Mouse (Mus musculus) cerebellum, postnatal 14 days (tissue): ENCODE data around the gene Myo1a.

Experiments
- DNase-seq, 2 experiments: peaks; one replicate each; pipeline ENCODE4 v3.0.0; 2021; ENCODE audit warnings: mixed read lengths in 2 of 2

Gene Myo1a

DNA sequence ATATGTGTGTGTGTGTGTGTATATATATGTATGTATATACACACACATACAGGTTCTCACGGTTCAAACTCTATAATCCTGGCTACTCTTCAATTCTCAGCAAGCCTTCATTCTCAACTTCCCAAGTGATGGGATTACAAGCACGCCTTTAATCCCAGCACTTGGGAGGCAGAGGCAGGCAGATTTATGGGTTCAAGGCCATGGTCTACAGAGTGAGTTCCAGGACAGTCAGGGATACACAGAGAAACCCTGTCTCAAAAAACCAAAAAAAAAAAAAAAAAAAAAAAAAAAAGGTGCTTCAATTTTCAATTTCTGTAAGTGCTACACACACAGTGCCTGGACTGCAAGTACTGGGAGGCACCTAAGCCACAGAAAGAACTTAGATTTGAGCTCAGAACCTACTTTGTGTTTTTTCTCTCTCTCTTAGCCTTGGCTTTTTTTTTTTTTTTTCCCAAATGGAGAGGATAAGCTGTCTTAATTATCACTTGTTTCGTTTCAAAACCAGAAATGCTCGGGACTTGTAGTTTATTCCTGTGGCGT, 29.0 kb upstream of the Myo1a start:
- DNase-seq: no peak

GRCm38 (mm10) chr10:127676691-127677548, 28.1 kb upstream of the Myo1a start:
- DNase-seq: peak; percentile 95 to 96

GRCm38 (mm10) chr10:127677591-127678336, 27.2 kb upstream of the Myo1a start:
- peak; percentile 61 to 75 for DNase-seq

- no peak for DNase-seq
These were observed 25.8 kb upstream of the Myo1a start for GRCm38 (mm10) chr10:127679208-127679607.

GRCm38 (mm10) chr10:127679881-127680280, 25.1 kb upstream of the Myo1a start:
- no peak for DNase-seq

DNA sequence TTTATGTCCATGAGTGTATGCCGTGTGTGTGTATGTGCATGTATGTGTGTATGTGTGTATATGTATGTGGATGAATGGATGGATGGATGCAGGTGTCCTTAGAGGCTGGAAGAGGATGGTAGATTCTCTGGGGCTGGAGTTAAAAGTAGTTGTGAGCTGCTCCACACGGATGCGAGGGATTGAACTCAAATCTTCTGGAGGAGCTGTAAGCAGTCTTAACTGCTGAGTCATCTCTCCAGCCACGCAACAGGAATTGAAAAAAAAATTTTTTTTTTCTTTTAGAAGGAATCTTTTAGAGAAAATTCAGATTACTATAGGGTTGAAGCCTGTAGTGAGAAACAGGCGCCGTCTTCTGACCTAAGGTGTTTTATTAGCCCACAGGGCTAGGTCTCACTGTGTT, 22.1 kb upstream of the Myo1a start:
- no peak for DNase-seq

- no peak for DNase-seq
These were observed 13.9 kb upstream of the Myo1a start for GRCm38 (mm10) chr10:127691053-127691452.

GRCm38 (mm10) chr10:127694636-127695035, 10.3 kb upstream of the Myo1a start:
- DNase-seq: peak; percentile 36 to 44

- no peak for DNase-seq
These were observed 9.2 kb upstream of the Myo1a start for GRCm38 (mm10) chr10:127695775-127696174.

DNA sequence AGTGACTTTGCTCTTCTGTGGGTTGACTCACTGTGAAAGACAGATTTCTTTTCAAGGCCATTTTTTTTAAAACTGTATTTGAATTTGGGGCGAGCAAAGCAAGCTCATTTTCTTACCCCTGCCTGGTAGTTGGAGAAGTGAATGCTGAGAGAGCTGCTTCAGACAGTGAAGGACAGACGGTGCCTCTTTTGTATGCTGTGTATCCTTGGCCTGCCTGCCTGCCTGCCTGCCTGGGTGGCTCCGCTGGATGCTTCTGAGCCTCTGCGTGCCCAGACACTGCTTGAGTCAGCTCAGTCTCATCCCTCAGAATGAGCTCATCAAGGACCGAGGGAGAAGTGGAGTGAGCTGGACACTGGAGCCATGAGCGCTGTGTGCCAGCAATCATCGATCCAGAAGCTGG, 6.0 kb upstream of the Myo1a start:
- no peak for DNase-seq

GRCm38 (mm10) chr10:127703299-127703698, 1.7 kb upstream of the Myo1a start:
- DNase-seq: no peak

DNA sequence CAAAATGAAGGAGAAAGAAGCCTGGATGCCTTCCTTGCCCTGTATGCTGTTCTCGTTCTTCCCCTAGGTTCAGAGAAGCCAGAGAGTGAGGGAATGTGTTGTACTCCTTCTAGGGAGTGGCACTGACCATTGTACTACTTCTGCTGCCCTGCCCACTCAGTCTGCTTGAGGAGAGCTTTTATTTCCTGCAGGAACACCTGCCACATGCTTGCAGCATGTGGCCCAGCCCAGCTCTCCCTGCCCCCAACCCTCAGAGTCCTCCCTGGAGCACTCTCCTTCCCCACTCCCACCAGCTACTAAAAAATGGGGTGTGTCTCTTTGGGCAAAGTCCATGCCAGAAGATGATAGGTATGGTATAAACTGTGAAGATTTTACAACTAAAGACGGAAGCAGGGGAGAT, 677 bp upstream of the Myo1a start:
- DNase-seq: no peak

DNA sequence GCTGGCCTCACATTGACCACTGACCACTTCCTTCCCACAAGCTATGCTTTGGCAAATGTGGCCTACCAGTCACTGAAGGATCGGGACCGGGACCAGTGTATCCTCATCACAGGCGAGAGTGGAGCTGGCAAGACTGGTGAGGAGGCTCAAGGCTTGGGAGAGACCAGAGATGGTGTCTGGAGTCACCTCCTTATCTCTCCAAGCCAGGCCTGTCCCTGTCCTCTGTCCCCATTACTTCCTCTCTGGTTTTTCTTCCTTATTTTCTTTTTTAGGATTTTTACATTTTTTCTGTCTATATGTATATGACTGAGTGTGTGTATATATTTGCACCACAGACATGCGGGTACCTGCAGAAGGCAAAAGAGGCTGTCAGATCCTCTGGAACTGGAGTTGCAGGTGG, 813 bp downstream of the Myo1a start:
- DNase-seq: no peak

DNA sequence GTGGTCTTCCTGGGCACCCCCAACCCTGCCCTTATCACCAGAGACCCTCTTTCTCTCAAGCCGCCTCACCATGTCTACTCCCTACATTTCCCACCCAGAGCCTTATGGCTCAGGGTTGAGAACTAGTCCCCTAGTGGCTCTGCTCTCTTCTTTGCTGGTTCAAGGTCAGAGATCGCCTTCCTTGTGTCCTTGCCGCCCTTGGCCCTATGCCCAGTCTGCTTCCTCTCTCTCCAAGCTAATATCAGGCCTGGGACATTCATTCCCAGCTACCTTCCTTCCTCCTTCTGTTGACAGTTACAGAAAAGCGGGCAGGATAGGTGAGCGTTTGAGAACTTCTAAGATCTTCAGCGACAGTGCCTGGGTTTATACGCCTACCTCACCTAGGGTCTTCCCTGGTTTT, 2.8 kb downstream of the Myo1a start:
- DNase-seq: peak in 1 of 2 experiments; percentile 42

DNA sequence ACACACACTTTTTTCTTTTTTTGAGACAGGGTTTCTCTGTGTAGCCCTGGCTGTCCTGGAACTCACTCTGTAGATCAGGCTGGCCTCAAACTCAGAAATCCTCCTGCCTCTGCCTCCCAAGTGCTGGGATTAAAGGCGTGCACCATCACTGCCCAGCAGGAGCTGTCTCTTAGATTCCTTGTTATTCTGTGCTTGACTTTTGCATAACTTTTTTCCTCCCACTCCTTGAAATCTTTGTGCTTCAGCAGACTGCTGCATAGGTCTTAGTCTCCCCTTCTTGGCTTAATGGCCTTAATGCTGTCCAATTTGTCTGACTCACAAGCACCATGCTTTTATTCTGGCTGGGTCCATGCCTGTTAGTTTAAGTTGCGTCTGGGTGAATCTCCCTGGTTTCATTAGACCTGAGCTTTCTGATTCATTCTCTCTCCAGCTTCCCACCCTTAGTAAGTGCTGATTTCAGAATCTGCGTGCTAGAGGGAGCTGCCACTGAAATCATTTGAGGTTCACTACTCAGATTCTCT, 3.9 kb downstream of the Myo1a start:
- DNase-seq: no peak

DNA sequence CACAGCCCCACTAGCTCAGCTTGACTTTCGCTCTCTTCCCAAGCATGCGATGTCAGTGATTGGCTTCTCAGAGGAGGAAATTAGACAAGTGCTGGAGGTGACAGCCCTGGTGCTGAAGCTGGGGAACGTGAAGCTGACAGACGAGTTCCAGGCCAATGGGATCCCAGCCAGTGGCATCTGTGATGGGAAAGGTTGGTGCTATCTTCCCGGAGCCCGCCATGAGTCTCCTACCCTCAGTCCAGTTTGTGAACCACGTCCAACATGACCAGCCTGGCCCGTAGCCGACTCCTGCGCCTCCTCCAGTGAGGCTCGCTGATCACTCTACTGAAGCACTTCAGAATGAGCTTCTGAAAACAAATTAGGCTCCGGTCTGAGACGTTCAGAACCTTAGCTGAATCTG, 5.4 kb downstream of the Myo1a start:
- peak; percentile 80 to 86 for DNase-seq

DNA sequence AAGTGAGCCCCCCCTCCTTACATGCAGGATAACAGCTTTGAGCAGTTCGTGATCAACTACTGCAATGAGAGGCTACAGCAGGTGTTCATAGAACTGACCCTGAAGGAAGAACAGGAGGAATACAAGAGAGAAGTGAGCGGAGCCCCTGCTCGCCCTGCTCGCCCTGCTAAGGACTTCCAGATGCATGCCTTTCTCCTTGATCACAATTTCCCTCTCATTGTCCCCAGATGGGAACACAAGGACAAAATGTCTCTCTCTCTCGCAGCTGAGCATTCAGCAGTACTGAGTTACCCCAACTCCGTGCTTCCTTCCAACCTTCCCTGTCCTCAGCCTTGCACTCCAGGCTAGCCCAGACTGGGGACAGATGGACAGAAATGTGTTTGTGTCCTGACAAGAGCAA, 7.8 kb downstream of the Myo1a start:
- DNase-seq: no peak

DNA sequence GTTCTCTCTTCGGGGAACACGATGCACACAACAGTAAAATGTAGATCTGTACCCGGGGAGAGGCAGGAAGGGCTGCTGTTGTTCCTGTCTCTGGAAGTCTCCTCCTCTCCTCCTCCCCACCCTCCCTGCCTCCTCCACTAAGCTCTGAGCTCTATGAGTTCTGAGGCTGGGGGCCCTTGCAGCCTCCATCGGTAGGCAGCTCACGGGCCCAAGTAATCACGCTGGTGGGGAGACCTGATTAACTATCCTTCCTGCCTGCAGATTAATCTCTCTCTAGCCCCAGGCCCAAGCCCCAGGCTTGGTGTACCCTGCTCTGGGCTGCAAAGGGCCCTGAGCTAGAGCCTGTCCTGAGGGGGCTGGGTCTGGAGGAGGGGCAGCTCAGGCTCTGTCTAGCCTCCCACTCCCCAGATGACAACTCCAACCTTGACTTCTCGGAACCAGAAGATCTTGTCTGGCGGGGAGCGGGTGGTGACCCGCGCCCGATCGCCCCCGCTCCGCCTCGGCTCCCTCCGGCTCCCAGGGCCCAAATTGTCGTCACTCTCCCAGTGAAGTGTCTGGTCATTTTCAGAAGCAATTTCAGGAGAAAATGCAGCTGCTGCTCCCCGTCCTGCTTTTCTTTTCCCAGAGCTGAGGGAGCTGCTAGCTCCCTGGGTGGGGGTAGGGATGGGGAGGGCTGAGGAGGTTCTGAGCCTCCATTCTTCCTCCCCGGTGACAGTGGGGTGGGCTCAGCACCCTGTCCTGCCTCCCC, 16.9 kb downstream of the Myo1a start:
- DNase-seq: no peak

- DNase-seq: no peak
These were observed 19.2 kb downstream of the Myo1a start, which contains the start of gene Tac2 for GRCm38 (mm10) chr10:127724178-127724577. TSS of gene Tac2 (plus strand) at chr10:127724478.

DNA sequence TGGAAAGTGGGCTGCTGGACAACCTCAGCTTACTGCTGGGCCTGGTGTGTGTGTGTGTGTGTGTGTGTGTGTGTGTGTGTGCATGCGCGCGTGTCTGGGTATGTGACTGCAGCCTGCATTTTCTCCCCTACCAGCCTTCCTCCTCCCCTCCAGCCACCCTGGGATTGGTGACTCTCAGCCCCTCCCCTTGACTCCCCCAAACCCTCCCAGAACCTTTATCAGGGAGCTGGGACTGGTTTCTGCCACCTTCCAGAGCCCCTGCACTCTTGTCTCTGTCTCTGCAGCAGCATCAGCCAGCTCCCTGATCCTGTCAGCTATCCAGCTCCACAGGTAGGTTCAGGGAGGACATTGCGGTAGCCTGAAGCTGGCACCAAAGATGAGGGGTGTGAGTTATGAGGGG, 20.2 kb downstream of the Myo1a start:
- no peak for DNase-seq

DNA sequence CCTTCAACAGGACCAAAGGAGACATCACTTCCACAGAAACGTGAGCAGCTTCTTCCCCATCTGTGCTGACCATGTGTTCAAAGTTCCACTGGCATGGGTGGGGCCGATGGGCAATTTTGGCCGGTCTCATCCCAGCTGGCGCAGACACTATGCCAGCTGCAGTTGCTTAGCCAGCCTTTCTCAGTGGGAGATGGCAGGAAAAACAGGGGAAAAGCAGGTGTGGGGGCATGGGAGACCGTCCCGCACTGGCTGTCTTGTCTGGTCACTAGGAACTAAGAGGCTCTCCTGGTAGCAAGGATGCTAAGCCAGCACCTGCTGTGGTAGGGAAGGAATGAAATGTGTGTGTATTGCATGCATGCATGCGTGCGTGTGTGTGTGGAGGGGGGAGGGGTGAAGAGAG, 23.5 kb downstream of the Myo1a start:
- DNase-seq: peak; percentile 56 to 68

DNA sequence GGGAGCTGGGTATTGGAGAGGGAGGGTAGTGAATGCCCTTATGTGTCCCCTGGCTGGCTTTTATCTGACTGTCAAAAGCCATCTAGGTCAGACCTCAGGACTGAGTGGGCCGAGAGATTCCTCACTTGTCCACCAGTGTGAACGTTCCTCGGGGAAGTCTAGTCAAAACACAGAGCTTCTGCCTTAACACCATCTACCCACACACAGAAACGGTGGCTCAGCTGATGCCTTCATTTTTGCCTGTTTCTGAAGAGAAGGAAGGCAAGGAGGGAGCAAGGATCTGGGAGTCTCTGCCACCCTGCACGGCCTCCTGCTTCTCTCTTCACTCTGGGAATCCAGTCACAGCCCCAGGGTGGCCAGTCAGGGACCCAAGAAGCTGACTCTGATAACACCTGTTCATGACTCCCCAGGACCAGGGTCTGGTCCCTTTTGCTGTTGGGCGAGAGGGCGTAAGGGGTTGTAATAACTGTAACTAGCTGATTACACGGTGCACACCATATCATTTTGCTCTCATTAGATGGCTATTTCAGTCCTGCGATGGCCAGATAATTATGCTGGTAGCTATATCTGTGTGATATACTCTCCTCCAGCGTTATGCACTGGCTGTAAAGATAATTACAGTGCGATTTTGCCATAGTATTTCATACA, 25.4 kb downstream of the Myo1a start:
- DNase-seq: no peak
